Mouse (Mus musculus): ENCODE measurements around the gene Actr8. TPM values are rescaled to one million over a fixed set of nuclear protein-coding genes. Genes with fewer than 3 reads are reported as not detected.

Gene Actr8
- polyA plus RNA-seq, 1 experiment from 2014 or later = 92.4 TPM

- Histone ChIP-seq H3K9me3 (no peaks in the 10 kb centered on the region), H3K4me3 (no peak overlapping the region), H3K4me1 (replicated peaks) (peaks cover 22% of the 10 kb centered on the region), H3K27me3 (ENCODE audit: insufficient read depth, poor library complexity, severe bottlenecking) (no peaks in the 10 kb centered on the region), H3K27ac (no peak overlapping the region), H3K36me3 (peaks cover 65% of the 10 kb centered on the region)
- 98% methylated on average over 7 of the region's 7 CpGs for WGBS
- no peak for DNase-seq (ENCODE audit: low spot score)
Measured at GRCm38 (mm10) chr14:29971446-29971845, 6.7 kb upstream of the Actr8 start.

- no peak overlapping the region for H3K27ac ChIP-seq
- no peaks in the 10 kb centered on the region for H3K27me3 ChIP-seq (ENCODE audit: insufficient read depth, poor library complexity, severe bottlenecking)
- peaks cover 22% of the 10 kb centered on the region for H3K4me1 ChIP-seq (replicated peaks)
- DNase-seq (ENCODE audit: low spot score) = no peak
- H3K9me3 ChIP-seq = no peaks in the 10 kb centered on the region
- H3K4me3 ChIP-seq = no peak overlapping the region
- 84% methylated on average over 5 of the region's 5 CpGs for WGBS
- peaks cover 67% of the 10 kb centered on the region for H3K36me3 ChIP-seq
Measured at GRCm38 (mm10) chr14:29971993-29972392, 6.1 kb upstream of the Actr8 start.

- DNase-seq (ENCODE audit: low spot score) = no peak
- Histone ChIP-seq H3K9me3 (peaks cover 9% of the 10 kb centered on the region), H3K36me3 (peaks cover 70% of the 10 kb centered on the region), H3K4me1 (replicated peaks) (peaks cover 10% of the 10 kb centered on the region), H3K4me3 (no peak overlapping the region), H3K27ac (no peak overlapping the region), H3K27me3 (ENCODE audit: insufficient read depth, poor library complexity, severe bottlenecking) (no peaks in the 10 kb centered on the region)
- WGBS = 96% methylated on average over 6 of the region's 6 CpGs
Measured at GRCm38 (mm10) chr14:29976927-29977326, 1.2 kb upstream of the Actr8 start.

GRCm38 (mm10) chr14:29980447-29981205 is 2.5 kb downstream of the Actr8 start:
- Histone ChIP-seq H3K4me1 (replicated peaks) (peaks cover 10% of the 10 kb centered on the region), H3K9me3 (peaks cover 12% of the 10 kb centered on the region), H3K4me3 (no peak overlapping the region), H3K27ac (no peak overlapping the region), H3K36me3 (peaks cover 70% of the 10 kb centered on the region), H3K27me3 (ENCODE audit: insufficient read depth, poor library complexity, severe bottlenecking) (no peaks in the 10 kb centered on the region)
- WGBS = 95% methylated on average over 10 of the region's 10 CpGs
- no peak for DNase-seq (ENCODE audit: low spot score)

- Histone ChIP-seq H3K27ac (no peak overlapping the region), H3K4me1 (replicated peaks) (no peaks in the 10 kb centered on the region), H3K27me3 (ENCODE audit: insufficient read depth, poor library complexity, severe bottlenecking) (no peaks in the 10 kb centered on the region), H3K9me3 (peaks cover 3% of the 10 kb centered on the region; the same call in 1 of the 2 replicates), H3K36me3 (peaks cover 100% of the 10 kb centered on the region), H3K4me3 (no peak overlapping the region)
- 96% methylated on average over 4 of the region's 4 CpGs for WGBS
- DNase-seq (ENCODE audit: low spot score) = no peak
Measured at GRCm38 (mm10) chr14:29986096-29986495, 8.0 kb downstream of the Actr8 start.

GRCm38 (mm10) chr14:29987276-29987675 is 9.1 kb downstream of the Actr8 start:
- Histone ChIP-seq H3K4me1 (replicated peaks) (no peaks in the 10 kb centered on the region), H3K27ac (no peak overlapping the region), H3K36me3 (peaks cover 100% of the 10 kb centered on the region), H3K9me3 (no peaks in the 10 kb centered on the region; the same call in 1 of the 2 replicates), H3K4me3 (no peak overlapping the region), H3K27me3 (ENCODE audit: insufficient read depth, poor library complexity, severe bottlenecking) (no peaks in the 10 kb centered on the region)
- 95% methylated on average over 6 of the region's 6 CpGs for WGBS
- no peak for DNase-seq (ENCODE audit: low spot score)

- H3K4me3 ChIP-seq = no peak overlapping the region
- H3K4me1 ChIP-seq (replicated peaks) = no peaks in the 10 kb centered on the region
- no peak for DNase-seq (ENCODE audit: low spot score)
- no peaks in the 10 kb centered on the region for H3K9me3 ChIP-seq
- H3K36me3 ChIP-seq = peaks cover 100% of the 10 kb centered on the region
- WGBS = 90% methylated on average over 9 of the region's 9 CpGs
- H3K27me3 ChIP-seq (ENCODE audit: insufficient read depth, poor library complexity, severe bottlenecking) = no peaks in the 10 kb centered on the region
- H3K27ac ChIP-seq = no peak overlapping the region
Measured at GRCm38 (mm10) chr14:29987739-29988138, 9.6 kb downstream of the Actr8 start.

- Histone ChIP-seq H3K27ac (no peak overlapping the region), H3K27me3 (ENCODE audit: insufficient read depth, poor library complexity, severe bottlenecking) (no peaks in the 10 kb centered on the region), H3K36me3 (peaks cover 100% of the 10 kb centered on the region), H3K4me1 (replicated peaks) (no peaks in the 10 kb centered on the region), H3K4me3 (no peak overlapping the region), H3K9me3 (no peaks in the 10 kb centered on the region)
- WGBS = 95% methylated on average over 4 of the region's 4 CpGs
- DNase-seq (ENCODE audit: low spot score) = no peak
Measured at GRCm38 (mm10) chr14:29988337-29988736, 10.2 kb downstream of the Actr8 start.

GRCm38 (mm10) chr14:29994976-29995375 is 16.8 kb downstream of the Actr8 start:
- Histone ChIP-seq H3K27me3 (ENCODE audit: insufficient read depth, poor library complexity, severe bottlenecking) (no peaks in the 10 kb centered on the region), H3K27ac (no peak overlapping the region), H3K4me3 (no peak overlapping the region), H3K9me3 (no peaks in the 10 kb centered on the region), H3K4me1 (replicated peaks) (no peaks in the 10 kb centered on the region), H3K36me3 (peaks cover 84% of the 10 kb centered on the region)
- DNase-seq (ENCODE audit: low spot score) = peak; percentile 55
- 77% methylated on average over 4 of the region's 4 CpGs for WGBS

GRCm38 (mm10) chr14:29996000-29996751 is 18.0 kb downstream of the Actr8 start:
- DNase-seq (ENCODE audit: low spot score) = no peak
- H3K27me3 ChIP-seq (ENCODE audit: insufficient read depth, poor library complexity, severe bottlenecking) = no peaks in the 10 kb centered on the region
- no peaks in the 10 kb centered on the region for H3K4me1 ChIP-seq (replicated peaks)
- H3K4me3 ChIP-seq = no peak overlapping the region
- peaks cover 72% of the 10 kb centered on the region for H3K36me3 ChIP-seq
- WGBS = 95% methylated on average over 11 of the region's 11 CpGs
- no peak overlapping the region for H3K27ac ChIP-seq
- no peaks in the 10 kb centered on the region for H3K9me3 ChIP-seq

GRCm38 (mm10) chr14:29997345-29997744 is 19.2 kb downstream of the Actr8 start:
- no peak for DNase-seq (ENCODE audit: low spot score)
- Histone ChIP-seq H3K9me3 (no peaks in the 10 kb centered on the region), H3K27ac (no peak overlapping the region), H3K4me3 (no peak overlapping the region), H3K27me3 (ENCODE audit: insufficient read depth, poor library complexity, severe bottlenecking) (no peaks in the 10 kb centered on the region), H3K4me1 (replicated peaks) (no peaks in the 10 kb centered on the region), H3K36me3 (peaks cover 60% of the 10 kb centered on the region)

GRCm38 (mm10) chr14:29998747-29999474 is 20.8 kb downstream of the Actr8 start:
- Histone ChIP-seq H3K27ac (no peak overlapping the region), H3K27me3 (ENCODE audit: insufficient read depth, poor library complexity, severe bottlenecking) (no peaks in the 10 kb centered on the region), H3K4me1 (replicated peaks) (no peaks in the 10 kb centered on the region), H3K4me3 (no peak overlapping the region), H3K9me3 (no peaks in the 10 kb centered on the region), H3K36me3 (peaks cover 45% of the 10 kb centered on the region)
- 81% methylated on average over 13 of the region's 13 CpGs for WGBS
- DNase-seq (ENCODE audit: low spot score) = no peak

- DNase-seq (ENCODE audit: low spot score) = no peak
- Histone ChIP-seq H3K9me3 (no peaks in the 10 kb centered on the region), H3K36me3 (peaks cover 39% of the 10 kb centered on the region), H3K27me3 (ENCODE audit: insufficient read depth, poor library complexity, severe bottlenecking) (no peaks in the 10 kb centered on the region), H3K27ac (no peak overlapping the region), H3K4me3 (no peak overlapping the region), H3K4me1 (replicated peaks) (no peaks in the 10 kb centered on the region)
- WGBS = 89% methylated on average over 3 of the region's 3 CpGs
Measured at GRCm38 (mm10) chr14:29999475-29999811, 21.3 kb downstream of the Actr8 start.

Data from hindbrain, embryonic 10.5 days (tissue).